Mouse (Mus musculus) activated CD4-positive, CD25-positive, alpha-beta regulatory T cell, adult 9 weeks (primary cell): Measurements from ENCODE around the gene Gm14569. TPM values are rescaled to one million over a fixed set of nuclear protein-coding genes. Genes with fewer than 3 reads are reported as not detected.

Experiments used
- polyA plus RNA-seq: library from polyadenylated mRNA; unstranded; fragments of 100-300 nt; shearing (Covaris generic); gene quantifications from one replicate; pipeline ENCODE4 v1.2.1, GENCODE M21; 2017

Gene Gm14569
- polyA plus RNA-seq = not detected

DNA sequence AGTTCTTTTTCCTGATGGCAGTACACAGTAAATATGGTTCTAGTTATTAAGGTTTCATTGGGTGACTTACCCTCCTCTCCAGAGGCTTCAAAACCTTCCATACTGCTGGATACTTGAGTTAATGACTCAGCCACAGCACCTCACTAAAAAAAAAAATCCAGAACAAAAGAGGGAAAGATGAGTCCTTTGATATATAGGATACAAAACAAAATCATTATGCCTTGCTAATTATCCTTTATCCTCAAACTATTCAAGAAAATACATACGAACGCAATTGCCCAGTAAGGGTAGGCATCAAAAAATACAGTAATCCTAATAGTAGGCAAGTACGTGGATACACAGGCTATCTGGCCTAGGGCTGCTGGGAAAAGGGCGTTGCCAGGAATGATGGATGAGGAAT lies at the start of gene Gm14569:
Gene Gm14569 (minus strand): TSS at position 101 of the 400 bp plus-strand sequence.

DNA sequence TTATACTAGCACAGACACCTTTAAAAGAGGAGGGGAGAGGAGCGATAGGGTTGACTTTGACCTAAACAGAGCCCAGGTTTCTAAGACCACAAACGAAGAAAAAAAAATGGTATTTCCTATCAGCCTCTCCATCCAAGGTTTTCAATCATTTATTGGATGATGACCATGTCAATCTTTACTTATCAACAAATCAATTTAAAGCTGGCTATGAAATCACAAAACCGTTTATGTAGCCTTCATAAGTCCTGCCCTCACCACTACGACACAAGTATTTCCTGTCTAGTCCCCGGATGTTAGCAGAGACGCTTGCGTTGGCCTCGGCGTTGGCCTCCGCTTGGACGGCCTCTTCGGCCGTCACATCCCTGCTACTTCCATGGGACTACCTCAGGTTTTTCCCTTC lies 90.7 kb downstream of the Gm14569 start, which contains the start of gene Gm6268:
Gene Gm6268 (plus strand): TSS at position 301 of the 400 bp plus-strand sequence.

Other genes starting within 250 kb of the Gm14569 start
- not detected for gene Lonrf3, start 163.5 kb downstream of the Gm14569 start, polyA plus RNA-seq
- gene Gm6268, start 90.5 kb downstream of the Gm14569 start, polyA plus RNA-seq = not detected
- 75.8 TPM for gene Pgrmc1, start 106.4 kb upstream of the Gm14569 start, polyA plus RNA-seq
- 1.2 TPM for gene Akap17b, start 153.6 kb upstream of the Gm14569 start, polyA plus RNA-seq